Comparison of ENCODE assay signal across 8 mouse cellular contexts in genomic region chr9:110857781-110858472, GRCm38 (mm10). TPM values are rescaled to one million over a fixed set of nuclear protein-coding genes. Genes with fewer than 3 reads are reported as not detected.
DNase-seq lines count a peak whose midpoint lies in the region; ATAC-seq and TF ChIP-seq lines count a peak whose summit lies in the region.
"Had no signal": no experiment of that assay in that cellular context is flagged by ENCODE, and none has a peak within 500 bp of the region (broad histone marks: within the 10 kb centered on the region; RNA-seq: fewer than 3 reads in every experiment).

TSS of gene Prss50 (plus strand) at chr9:110857967.

- no peak for ATAC-seq in forebrain, embryonic 13.5 days
- ATAC-seq in activated CD4-positive, CD25-positive, alpha-beta regulatory T cell, adult 4 months = no peak
- no peak for ATAC-seq in monocyte, adult 5-6 weeks (replicated peaks; ENCODE audit: insufficient number of reproducible peaks, low FRiP score, low TSS enrichment, poor library complexity, severe bottlenecking)

- no peaks in the 10 kb centered on the region for H3K9me3 ChIP-seq in forebrain, embryonic 13.5 days (replicated peaks)

- peak within 1 kb of the TSS; percentile 37; the same call in 1 of the 2 replicates for H3K9ac ChIP-seq in forebrain, embryonic 13.5 days
- no peak within 1 kb of the TSS for H3K9ac ChIP-seq in liver, adult 2 months (ENCODE audit: low read depth, low read length)

- H3K4me1 ChIP-seq in forebrain, embryonic 13.5 days = peaks cover 5% of the 10 kb centered on the region
- 0 out of 2 replicates have a peak, but pooled peaks cover 3% of the 10 kb centered on the region for H3K4me1 ChIP-seq in liver, adult 2 months (ENCODE audit: control insufficient read depth, insufficient read depth, low read length)
- peaks cover 2% of the 10 kb centered on the region; the same call in 1 of the 2 replicates for H3K4me1 ChIP-seq in small intestine, adult 2 months (ENCODE audit: control insufficient read depth, insufficient read depth, insufficient read length, low read length)

- 8% methylated on average over 43 of the region's 50 CpGs for WGBS in forebrain, embryonic 13.5 days
- WGBS in liver, adult 2 months = 25% methylated on average over 50 of the region's 50 CpGs
- WGBS in small intestine, adult 2 months = 16% methylated on average over 49 of the region's 50 CpGs

- DNase-seq in spleen, postnatal 4 days (ENCODE audit: low spot score in 2 of 2) = peak; percentile 43 to 79
- no peak for DNase-seq in spleen, adult 18-20 months
- no peak for DNase-seq in liver, adult 2 months (ENCODE audit: extremely low read depth, low read depth, low spot score)

- H3K4me2 ChIP-seq in forebrain, embryonic 13.5 days = peak within 1 kb of the TSS; percentile 60

- H3K27ac ChIP-seq in forebrain, embryonic 13.5 days = no peak within 1 kb of the TSS
- H3K27ac ChIP-seq in liver, adult 2 months (replicated peaks; ENCODE audit: insufficient read depth, low read depth, low read length) = no peak within 1 kb of the TSS
- H3K27ac ChIP-seq in small intestine, adult 2 months (ENCODE audit: insufficient read depth, low read depth, low read length) = no peak within 1 kb of the TSS

- no peak for TF ChIP-seq POLR2A in liver, adult 2 months (IDR thresholded peaks at IDR 0.05; ENCODE audit: extremely low read depth, insufficient read depth, low read length)
- no peak for TF ChIP-seq POLR2A in small intestine, adult 2 months (IDR thresholded peaks at IDR 0.05; ENCODE audit: low read depth, low read length)

- no peaks in the 10 kb centered on the region for H3K36me3 ChIP-seq in forebrain, embryonic 13.5 days (ENCODE audit: poor library complexity, severe bottlenecking)
- no peaks in the 10 kb centered on the region for H3K36me3 ChIP-seq in liver, adult 2 months (ENCODE audit: control insufficient read depth, insufficient read depth, low read length)
- H3K36me3 ChIP-seq in small intestine, adult 2 months (ENCODE audit: control insufficient read depth, insufficient read depth, low read length) = no peaks in the 10 kb centered on the region

- H3K4me3 ChIP-seq in forebrain, embryonic 13.5 days = peak within 1 kb of the TSS; percentile 34
- no peak within 1 kb of the TSS for H3K4me3 ChIP-seq in liver, adult 2 months (ENCODE audit: insufficient read depth, low read depth, low read length)
- H3K4me3 ChIP-seq in small intestine, adult 2 months (ENCODE audit: low read depth, low read length) = no peak within 1 kb of the TSS

- H3K27me3 ChIP-seq in forebrain, embryonic 13.5 days = peaks cover 24% of the 10 kb centered on the region
- H3K27me3 ChIP-seq in liver, adult 2 months (ENCODE audit: control insufficient read depth, insufficient read depth, low read length) = peaks cover 10% of the 10 kb centered on the region; the same call in 1 of the 2 replicates
- peaks cover 15% of the 10 kb centered on the region for H3K27me3 ChIP-seq in small intestine, adult 2 months (ENCODE audit: control insufficient read depth, insufficient read depth, low read length)

- TF ChIP-seq CTCF in liver, adult 2 months (IDR thresholded peaks at IDR 0.05; ENCODE audit: low read depth, low read length) = peak; percentile 63
- TF ChIP-seq CTCF in small intestine, adult 2 months (IDR thresholded peaks at IDR 0.05; ENCODE audit: extremely low read depth, insufficient read length, insufficient replicate concordance, low read depth, low read length) = peak; percentile 35; the same call in 1 of the 2 replicates

- no peaks in the 10 kb centered on the region for H3K79me2 ChIP-seq in liver, adult 2 months (ENCODE audit: control insufficient read depth, insufficient read depth, low read length)

RNA-seq across cellular contexts. Expression of gene Prss50, which starts in this region (rescaled TPM):
- polyA plus RNA-seq in forebrain, embryonic 13.5 days (2015; fragmentation: Nextera tagmentation; extraction: Ambion mirVana) = 0.11 and 0.15 TPM in 2 replicates
- total RNA-seq in liver, adult 2 months (2014; rRNA removed) = not detected in 2 replicates
- not detected in 2 replicates for polyA plus RNA-seq in liver, adult 2 months (2012; rRNA removed)
- not detected in 2 replicates for polyA plus RNA-seq in small intestine, adult 2 months (2012; rRNA removed)
- not detected for polyA plus RNA-seq in activated CD4-positive, CD25-positive, alpha-beta regulatory T cell, adult 4 months (2017; shearing (Covaris generic))
- not detected in 3 replicates for total RNA-seq in monocyte, adult 5-6 weeks (2017)
- polyA plus RNA-seq: gonadal fat pad, adult 2 months had no signal

Comparison
In these comparisons a context has a peak if more than half of its experiments do, and no peak if none do; other contexts are left out.
1. DNase-seq: peak in spleen, postnatal 4 days (2 of 2); none in spleen, adult 18-20 months (0 of 2) and liver, adult 2 months (single experiment).